Mouse (Mus musculus) hindbrain, embryonic 16.5 days (tissue): Measurements from ENCODE around the gene 1110032F04Rik. TPM values are rescaled to one million over a fixed set of nuclear protein-coding genes. Genes with fewer than 3 reads are reported as not detected.
"Not testable (repeated sequence)": the region's sequence is repeated elsewhere in the genome, so short reads cannot be mapped to it uniquely, and the experiment has no call there.

ENCODE experiments used
- ATAC-seq: fragments of 200-750 bp; cut with Nextera tagmentation; 2 replicates; pipeline ENCODE4 v1.8.0; 2017; ENCODE audit warnings: moderate TSS enrichment, moderate library complexity
- H3K27ac ChIP-seq: fragments of 300-500 bp; sonication (generic); 2 replicates; pipeline ENCODE4 v1.5.1; 2014; ENCODE audit warnings: low read depth, mild to moderate bottlenecking, control low read depth, low read length, moderate library complexity
- H3K27me3 ChIP-seq: fragments of 300-500 bp; sonication (generic); replicated peaks from 2 replicates; pipeline ENCODE4 v1.6.1; 2014; ENCODE audit warnings: low read length; ENCODE audit not compliant: control insufficient read depth, insufficient read depth
- H3K36me3 ChIP-seq: fragments of 300-500 bp; sonication (generic); 2 replicates; pipeline ENCODE4 v1.6.1; 2014; ENCODE audit warnings: mild to moderate bottlenecking, low read length, moderate library complexity, mixed read lengths; ENCODE audit not compliant: control insufficient read depth, insufficient read depth
- H3K4me1 ChIP-seq: fragments of 300-500 bp; sonication (generic); 2 replicates; pipeline ENCODE4 v1.6.1; 2014; ENCODE audit warnings: low read depth, low read length; ENCODE audit not compliant: control insufficient read depth, insufficient read depth
- H3K4me2 ChIP-seq: fragments of 300-500 bp; sonication (generic); 2 replicates; pipeline ENCODE4 v1.6.1; 2014; ENCODE audit warnings: mild to moderate bottlenecking, low read length, control low read depth, moderate library complexity
- H3K4me3 ChIP-seq: fragments of 300-500 bp; sonication (generic); 2 replicates; pipeline ENCODE4 v1.5.1; 2014; ENCODE audit warnings: mild to moderate bottlenecking, low read length, control low read depth, moderate library complexity
- H3K9ac ChIP-seq: fragments of 300-500 bp; sonication (generic); 2 replicates; pipeline ENCODE4 v1.6.1; 2014; ENCODE audit warnings: low read depth, mild to moderate bottlenecking, control low read depth, low read length, moderate library complexity
- H3K9me3 ChIP-seq: fragments of 300-500 bp; sonication (generic); 2 replicates; pipeline ENCODE4 v1.6.1; 2014; ENCODE audit warnings: mild to moderate bottlenecking, low read length, moderate library complexity; ENCODE audit not compliant: control insufficient read depth
- WGBS: fragments of 180-500 bp; shearing (Covaris S2); extraction: QIAGEN DNeasy Blood & Tissue Kit; methylation state at CpG from one replicate; pipeline ENCODE4 v1.1.7; 2014; 5-methylcytosine and 5-hydroxymethylcytosine counted together
- polyA plus RNA-seq: library from polyadenylated mRNA; unstranded; fragments of >200 nt; fragmentation: Nextera tagmentation; extraction: Ambion mirVana; gene quantifications from 2 replicates; pipeline ENCODE4 v1.2.1, GENCODE M21; 2015

Gene 1110032F04Rik
- polyA plus RNA-seq, 1 experiment from 2014 or later: 4.8 TPM

DNA sequence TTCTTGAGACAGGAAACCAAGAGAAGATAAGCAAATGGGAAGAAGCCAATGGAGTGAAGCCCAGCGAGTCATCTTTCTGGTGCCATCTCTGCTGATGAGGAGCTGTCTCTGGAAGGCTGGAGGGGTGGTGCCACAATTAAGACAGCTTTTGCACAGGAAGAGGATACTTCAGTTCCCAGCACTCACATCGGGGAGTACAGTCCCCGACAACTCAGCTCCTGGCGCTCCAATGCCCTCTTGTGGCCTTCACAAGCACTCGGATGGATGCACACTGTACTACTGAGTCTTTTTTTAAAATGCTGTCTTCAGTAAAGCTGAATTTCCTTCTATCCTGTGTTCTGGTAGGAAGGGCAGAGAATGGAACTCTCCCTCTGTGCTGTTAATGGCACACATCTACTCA, 27.8 kb downstream of the 1110032F04Rik start:
- H3K4me3 ChIP-seq: no peak overlapping the region
- no peaks in the 10 kb centered on the region for H3K4me1 ChIP-seq
- no peak overlapping the region for H3K4me2 ChIP-seq
- H3K9me3 ChIP-seq: no peaks in the 10 kb centered on the region
- H3K9ac ChIP-seq: no peak overlapping the region
- no peak for ATAC-seq
- H3K27ac ChIP-seq: no peak overlapping the region
- H3K36me3 ChIP-seq: no peaks in the 10 kb centered on the region; the same call in 1 of the 2 replicates
- no peaks in the 10 kb centered on the region for H3K27me3 ChIP-seq
- 88% methylated on average over 5 of the region's 5 CpGs for WGBS

DNA sequence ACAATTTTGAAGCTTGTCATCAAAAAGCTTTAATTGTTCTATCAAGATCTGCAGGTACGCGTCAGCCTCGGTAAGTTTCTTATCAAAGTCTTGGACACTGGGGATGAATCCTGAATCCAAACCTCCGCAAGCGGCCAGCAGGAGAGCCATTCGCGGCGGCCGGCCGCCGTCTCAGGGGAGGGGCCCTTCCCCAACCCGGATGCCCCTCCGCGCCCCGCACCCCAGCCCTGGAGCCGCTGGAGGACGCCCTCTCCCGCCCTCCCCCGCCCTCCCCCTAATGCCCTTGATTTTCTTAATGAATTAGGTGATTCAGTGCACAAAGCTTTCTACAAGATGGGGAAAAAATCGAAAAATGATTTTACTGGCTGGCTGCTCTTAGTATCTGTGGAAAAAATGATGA, 33.2 kb downstream of the 1110032F04Rik start:
- H3K27ac ChIP-seq, H3K4me1 ChIP-seq, H3K36me3 ChIP-seq, H3K4me3 ChIP-seq, H3K9me3 ChIP-seq, H3K9ac ChIP-seq, ATAC-seq, H3K27me3 ChIP-seq, H3K4me2 ChIP-seq: not testable (repeated sequence)
- 94% methylated on average over 17 of the region's 20 CpGs for WGBS

DNA sequence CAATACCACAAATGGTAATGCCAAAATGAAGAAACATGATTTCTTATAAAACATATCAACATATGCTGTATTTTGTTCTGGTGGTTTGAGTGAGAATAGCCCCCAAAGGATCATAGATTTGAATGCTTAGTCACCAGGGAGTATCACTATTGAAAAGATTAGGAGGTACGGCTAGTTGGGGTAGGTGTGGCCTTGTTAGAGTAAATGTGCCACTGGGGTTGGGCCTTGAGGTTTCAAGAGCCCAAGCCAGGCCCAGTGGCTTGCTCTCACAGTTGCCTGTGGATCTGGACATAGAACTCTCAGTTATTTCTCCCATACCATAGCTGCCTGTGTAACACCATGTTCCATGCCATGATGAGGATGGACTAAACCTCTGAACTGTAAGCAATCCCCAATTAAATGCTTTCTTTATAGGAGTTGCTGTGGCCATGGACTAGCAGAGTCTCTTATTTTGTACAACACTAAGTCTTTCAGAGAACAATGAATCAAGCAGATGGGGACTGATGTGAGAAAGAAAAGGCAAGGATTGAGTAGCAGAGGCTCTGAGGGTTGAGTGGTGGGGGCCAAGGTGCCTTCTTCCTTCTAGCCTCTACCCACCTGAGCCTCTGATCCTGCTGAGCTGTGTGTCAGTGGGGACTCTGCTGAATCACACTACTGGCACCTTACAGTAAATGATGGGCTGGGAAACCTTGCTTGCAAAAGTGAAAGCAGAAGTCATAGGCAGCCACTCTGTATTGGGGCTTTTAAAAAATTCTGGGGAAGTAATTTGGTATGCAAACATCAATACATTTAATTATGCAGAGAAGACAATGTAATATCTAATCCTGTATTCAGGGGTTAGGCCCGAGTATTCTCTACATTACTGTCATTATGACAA, 35.8 kb downstream of the 1110032F04Rik start:
- Histone ChIP-seq H3K27ac (no peak overlapping the region), H3K27me3 (no peaks in the 10 kb centered on the region), H3K4me1 (no peaks in the 10 kb centered on the region), H3K9ac (no peak overlapping the region), H3K9me3 (no peaks in the 10 kb centered on the region), H3K36me3 (no peaks in the 10 kb centered on the region), H3K4me2 (no peak overlapping the region), H3K4me3 (no peak overlapping the region)
- WGBS: 71% methylated on average over 2 of the region's 2 CpGs
- no peak for ATAC-seq

DNA sequence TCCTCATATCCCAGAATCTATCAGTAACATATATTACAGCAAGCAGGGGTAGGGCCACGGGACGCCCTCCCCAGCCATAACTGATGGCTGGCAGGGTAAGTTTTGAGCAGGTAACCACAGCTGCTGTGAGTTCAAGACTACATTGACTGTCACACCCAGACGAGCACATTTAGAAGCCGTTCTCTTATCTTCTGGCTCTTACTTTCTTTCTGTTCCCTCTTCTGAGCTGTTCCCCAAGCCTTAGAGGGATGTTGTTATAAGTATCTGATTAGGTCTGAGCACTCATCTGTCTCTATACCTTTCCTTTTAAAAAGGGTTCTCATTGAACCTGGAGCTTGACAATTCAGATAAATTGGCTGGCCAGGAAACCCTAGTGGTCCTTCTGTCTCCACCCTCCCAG, 38.1 kb downstream of the 1110032F04Rik start:
- Histone ChIP-seq H3K27ac (no peak overlapping the region), H3K4me1 (no peaks in the 10 kb centered on the region), H3K36me3 (no peaks in the 10 kb centered on the region), H3K9ac (no peak overlapping the region), H3K27me3 (no peaks in the 10 kb centered on the region), H3K4me3 (no peak overlapping the region), H3K4me2 (no peak overlapping the region), H3K9me3 (no peaks in the 10 kb centered on the region)
- WGBS: 88% methylated on average over 4 of the region's 4 CpGs
- ATAC-seq: no peak

Other genes starting within 250 kb of the 1110032F04Rik start
- 0.26 and 0.28 TPM in 2 replicates for gene Il12a, start 178.9 kb upstream of the 1110032F04Rik start, polyA plus RNA-seq
- gene Ift80, start 135.0 kb downstream of the 1110032F04Rik start, polyA plus RNA-seq: 7.8 and 9.1 TPM in 2 replicates
- 36.1 and 37.5 TPM in 2 replicates for gene Smc4, start 135.2 kb downstream of the 1110032F04Rik start, polyA plus RNA-seq
- gene Trim59, start 175.2 kb downstream of the 1110032F04Rik start, polyA plus RNA-seq: 32.0 and 36.4 TPM in 2 replicates